Mouse (Mus musculus) cerebellum, adult 11-12 months (tissue): ENCODE data around the gene Bcl2l1.

Experiments used
- DNase-seq: peaks from one replicate; pipeline ENCODE4 v3.0.0; 2022

The Bcl2l1 gene

GRCm38 (mm10) chr2:152734984-152735383 lies 96.5 kb downstream of the Bcl2l1 start:
- peak; percentile 78 for DNase-seq

- DNase-seq, result no peak
Observed at GRCm38 (mm10) chr2:152734501-152734900, 97.0 kb downstream of the Bcl2l1 start.

DNA sequence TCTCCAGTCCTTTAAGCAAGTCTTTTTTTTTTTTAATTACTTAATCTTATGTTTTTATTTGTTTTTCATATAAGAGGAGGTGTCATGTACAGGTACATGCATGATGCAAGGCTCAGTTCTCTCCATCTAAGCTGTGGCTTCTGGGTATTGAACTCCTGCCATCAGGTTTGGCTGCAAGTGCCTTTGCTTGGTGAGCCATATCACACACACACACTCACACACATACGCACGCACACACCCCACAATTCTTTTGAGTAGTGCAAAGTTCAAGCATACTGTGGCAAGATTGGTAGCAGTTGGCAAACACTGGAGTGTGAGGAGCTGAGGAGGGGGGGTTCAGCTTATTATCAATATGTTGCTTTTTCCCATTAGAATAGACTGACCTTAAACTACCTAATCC lies 98.3 kb downstream of the Bcl2l1 start:
- DNase-seq, result no peak
